Mouse (Mus musculus): ENCODE measurements around the gene Camk1d. TPM values are rescaled to one million over a fixed set of nuclear protein-coding genes. Genes with fewer than 3 reads are reported as not detected.

Camk1d gene
- polyA plus RNA-seq, 2 experiments, result 0.63 to 0.83 TPM

DNA sequence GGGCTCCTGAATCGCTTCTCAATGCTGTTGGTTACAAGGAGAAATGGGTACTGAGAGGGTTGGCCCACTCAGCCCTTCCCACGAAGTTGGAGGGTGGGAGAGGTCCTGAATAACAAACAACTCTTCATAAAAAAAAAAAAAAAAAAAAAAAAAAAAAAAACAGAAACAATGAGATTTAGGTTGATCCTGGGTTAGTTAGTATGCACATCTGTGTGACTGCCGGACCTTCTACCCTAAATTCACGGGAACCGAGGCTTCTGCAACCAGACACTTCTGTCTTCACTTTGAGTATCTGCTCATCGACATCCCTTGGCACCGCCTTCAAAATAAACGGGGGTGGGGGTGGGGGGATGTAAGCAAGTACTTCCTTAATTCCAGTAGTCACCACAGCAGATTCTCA lies 32.4 kb downstream of the Camk1d start:
- ATAC-seq (ENCODE audit: insufficient read depth) (no peak), DNase-seq (ENCODE audit: low read depth in 3 of 3, low spot score in 3 of 3) (no peak)
- no peak overlapping the region for H3K4me3 ChIP-seq (ENCODE audit: insufficient read depth in 1 of 2, low read depth in 2 of 2, low read length in 2 of 2)
- no peak overlapping the region for H3K9ac ChIP-seq (replicated peaks)
- no peaks in the 10 kb centered on the region; a peak in 1 of 4 replicates for H3K4me1 ChIP-seq (replicated peaks; ENCODE audit: control insufficient read depth in 2 of 2, insufficient read depth in 2 of 2, low read length in 1 of 2)
- no peaks in the 10 kb centered on the region for H3K27me3 ChIP-seq (ENCODE audit: control insufficient read depth, insufficient read depth, low read length)
- 52% methylated on average over 8 of the region's 8 CpGs for WGBS (ENCODE audit: insufficient replicate concordance)
- no peak overlapping the region for H3K27ac ChIP-seq
- TF ChIP-seq EP300 (IDR thresholded peaks at IDR 0.05; ENCODE audit: low read depth) (no peak), CTCF (IDR thresholded peaks at IDR 0.05; ENCODE audit: low read depth) (no peak)
- no peaks in the 10 kb centered on the region for H3K9me3 ChIP-seq (ENCODE audit: control insufficient read depth, low read length)
- H3K36me3 ChIP-seq (replicated peaks; ENCODE audit: control insufficient read depth, insufficient read depth, low read depth), result no peaks in the 10 kb centered on the region
- H3K4me2 ChIP-seq (ENCODE audit: low read depth), result no peak overlapping the region

- H3K9ac ChIP-seq (replicated peaks), result no peak overlapping the region
- ATAC-seq (ENCODE audit: insufficient read depth) (no peak), DNase-seq (ENCODE audit: low read depth in 3 of 3, low spot score in 3 of 3) (no peak)
- H3K4me2 ChIP-seq (ENCODE audit: low read depth), result no peak overlapping the region
- H3K27ac ChIP-seq, result no peak overlapping the region
- H3K36me3 ChIP-seq (replicated peaks; ENCODE audit: control insufficient read depth, insufficient read depth, low read depth), result no peaks in the 10 kb centered on the region
- no peak for TF ChIP-seq EP300 (IDR thresholded peaks at IDR 0.05; ENCODE audit: low read depth)
- TF ChIP-seq CTCF (IDR thresholded peaks at IDR 0.05; ENCODE audit: low read depth), result no peak
- 70% methylated on average over 7 of the region's 7 CpGs for WGBS (ENCODE audit: insufficient replicate concordance)
- H3K27me3 ChIP-seq (ENCODE audit: control insufficient read depth, insufficient read depth, low read length), result no peaks in the 10 kb centered on the region
- H3K4me1 ChIP-seq (replicated peaks; ENCODE audit: control insufficient read depth in 2 of 2, insufficient read depth in 2 of 2, low read length in 1 of 2), result peaks cover 0 to 2% of the 10 kb centered on the region in 2 experiments; a peak in 1 of 4 replicates
- H3K4me3 ChIP-seq (ENCODE audit: insufficient read depth in 1 of 2, low read depth in 2 of 2, low read length in 2 of 2), result no peak overlapping the region
- no peaks in the 10 kb centered on the region for H3K9me3 ChIP-seq (ENCODE audit: control insufficient read depth, low read length)
Observed at GRCm38 (mm10) chr2:5681302-5681701, 33.0 kb downstream of the Camk1d start.

GRCm38 (mm10) chr2:5679055-5679454 lies 35.3 kb downstream of the Camk1d start:
- Histone ChIP-seq H3K9me3 (ENCODE audit: control insufficient read depth, low read length) (no peaks in the 10 kb centered on the region), H3K4me1 (replicated peaks; ENCODE audit: control insufficient read depth in 2 of 2, insufficient read depth in 2 of 2, low read length in 1 of 2) (peaks cover 0 to 2% of the 10 kb centered on the region in 2 experiments; a peak in 1 of 4 replicates), H3K27me3 (ENCODE audit: control insufficient read depth, insufficient read depth, low read length) (no peaks in the 10 kb centered on the region), H3K27ac (no peak overlapping the region), H3K36me3 (replicated peaks; ENCODE audit: control insufficient read depth, insufficient read depth, low read depth) (no peaks in the 10 kb centered on the region), H3K4me2 (ENCODE audit: low read depth) (no peak overlapping the region), H3K4me3 (ENCODE audit: insufficient read depth in 1 of 2, low read depth in 2 of 2, low read length in 2 of 2) (no peak overlapping the region), H3K9ac (replicated peaks) (no peak overlapping the region)
- no peak for DNase-seq (ENCODE audit: low read depth in 3 of 3, low spot score in 3 of 3)
- no peak for ATAC-seq (ENCODE audit: insufficient read depth)
- TF ChIP-seq EP300 (IDR thresholded peaks at IDR 0.05; ENCODE audit: low read depth) (no peak), CTCF (IDR thresholded peaks at IDR 0.05; ENCODE audit: low read depth) (no peak)
- 55% methylated on average over 2 of the region's 2 CpGs for WGBS (ENCODE audit: insufficient replicate concordance)

DNA sequence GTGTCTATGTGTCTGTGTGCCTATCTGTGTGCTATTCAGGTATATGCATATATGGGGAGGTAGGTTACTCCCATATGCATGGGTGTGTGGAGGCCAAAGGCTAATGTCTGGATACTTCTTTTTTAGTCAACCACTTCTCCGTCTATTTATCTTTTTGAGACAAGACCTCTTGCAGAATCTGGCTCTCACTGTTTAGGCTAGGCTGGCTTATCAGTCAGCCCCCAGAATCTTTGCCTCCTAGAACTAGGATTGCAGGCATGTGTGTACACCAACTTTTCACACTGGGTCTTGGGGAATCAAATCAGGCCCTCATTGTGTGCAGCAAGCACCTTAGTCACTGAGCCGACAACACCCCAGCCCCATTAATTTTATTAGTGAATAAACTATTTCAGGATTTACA lies 36.8 kb downstream of the Camk1d start:
- H3K4me2 ChIP-seq (ENCODE audit: low read depth), result no peak overlapping the region
- TF ChIP-seq EP300 (IDR thresholded peaks at IDR 0.05; ENCODE audit: low read depth), result no peak
- TF ChIP-seq CTCF (IDR thresholded peaks at IDR 0.05; ENCODE audit: low read depth), result no peak
- no peaks in the 10 kb centered on the region for H3K27me3 ChIP-seq (ENCODE audit: control insufficient read depth, insufficient read depth, low read length)
- ATAC-seq (ENCODE audit: insufficient read depth) (no peak), DNase-seq (ENCODE audit: low read depth in 3 of 3, low spot score in 3 of 3) (no peak)
- H3K27ac ChIP-seq, result no peak overlapping the region
- no peaks in the 10 kb centered on the region for H3K9me3 ChIP-seq (ENCODE audit: control insufficient read depth, low read length)
- 37% methylated on average over 2 of the region's 2 CpGs for WGBS (ENCODE audit: insufficient replicate concordance)
- no peaks in the 10 kb centered on the region for H3K36me3 ChIP-seq (replicated peaks; ENCODE audit: control insufficient read depth, insufficient read depth, low read depth)
- H3K9ac ChIP-seq (replicated peaks), result no peak overlapping the region
- H3K4me1 ChIP-seq (replicated peaks; ENCODE audit: control insufficient read depth in 2 of 2, insufficient read depth in 2 of 2, low read length in 1 of 2), result peaks cover 0 to 4% of the 10 kb centered on the region in 2 experiments; a peak in 1 of 4 replicates
- H3K4me3 ChIP-seq (ENCODE audit: insufficient read depth in 1 of 2, low read depth in 2 of 2, low read length in 2 of 2), result no peak overlapping the region

DNA sequence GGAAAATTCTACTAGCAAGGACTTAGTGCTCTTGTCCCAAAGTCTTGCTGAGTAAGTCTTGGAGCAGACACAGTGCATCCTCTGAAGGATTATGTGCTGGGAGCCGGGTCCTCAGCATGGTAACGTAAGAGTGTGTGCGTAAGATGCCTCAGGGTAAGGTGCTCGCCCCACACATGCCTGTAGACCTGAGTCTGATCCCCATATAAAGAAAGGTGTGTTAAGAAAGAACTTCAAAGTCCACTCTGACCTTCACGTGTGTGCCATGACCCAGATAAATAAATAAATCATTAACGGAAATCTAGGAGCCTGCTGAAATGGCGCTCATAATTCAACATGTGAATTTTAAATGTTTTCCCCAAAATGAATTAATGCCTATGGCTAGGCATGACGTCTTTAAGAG lies 37.5 kb downstream of the Camk1d start:
- 58% methylated on average over 8 of the region's 8 CpGs for WGBS (ENCODE audit: insufficient replicate concordance)
- Histone ChIP-seq H3K4me2 (ENCODE audit: low read depth) (no peak overlapping the region), H3K27ac (no peak overlapping the region), H3K36me3 (replicated peaks; ENCODE audit: control insufficient read depth, insufficient read depth, low read depth) (no peaks in the 10 kb centered on the region), H3K9ac (replicated peaks) (no peak overlapping the region), H3K27me3 (ENCODE audit: control insufficient read depth, insufficient read depth, low read length) (no peaks in the 10 kb centered on the region), H3K9me3 (ENCODE audit: control insufficient read depth, low read length) (no peaks in the 10 kb centered on the region), H3K4me1 (replicated peaks; ENCODE audit: control insufficient read depth in 2 of 2, insufficient read depth in 2 of 2, low read length in 1 of 2) (peaks cover 0 to 4% of the 10 kb centered on the region in 2 experiments; a peak in 1 of 4 replicates), H3K4me3 (ENCODE audit: insufficient read depth in 1 of 2, low read depth in 2 of 2, low read length in 2 of 2) (no peak overlapping the region)
- DNase-seq (ENCODE audit: low read depth in 3 of 3, low spot score in 3 of 3), result no peak
- TF ChIP-seq EP300 (IDR thresholded peaks at IDR 0.05; ENCODE audit: low read depth) (no peak), CTCF (IDR thresholded peaks at IDR 0.05; ENCODE audit: low read depth) (no peak)
- no peak for ATAC-seq (ENCODE audit: insufficient read depth)

All from liver, embryonic 14.5 days (tissue).